Mouse (Mus musculus): ENCODE data around the gene Hormad2. TPM values are rescaled to one million over a fixed set of nuclear protein-coding genes. Genes with fewer than 3 reads are reported as not detected.
A peak's percentile ranks its signal among the peaks of the same experiment; 100 is the strongest.

The Hormad2 gene
- total and polyA plus RNA-seq, 3 experiments: 16.0 to 17.0 TPM; not detected in 1

DNA sequence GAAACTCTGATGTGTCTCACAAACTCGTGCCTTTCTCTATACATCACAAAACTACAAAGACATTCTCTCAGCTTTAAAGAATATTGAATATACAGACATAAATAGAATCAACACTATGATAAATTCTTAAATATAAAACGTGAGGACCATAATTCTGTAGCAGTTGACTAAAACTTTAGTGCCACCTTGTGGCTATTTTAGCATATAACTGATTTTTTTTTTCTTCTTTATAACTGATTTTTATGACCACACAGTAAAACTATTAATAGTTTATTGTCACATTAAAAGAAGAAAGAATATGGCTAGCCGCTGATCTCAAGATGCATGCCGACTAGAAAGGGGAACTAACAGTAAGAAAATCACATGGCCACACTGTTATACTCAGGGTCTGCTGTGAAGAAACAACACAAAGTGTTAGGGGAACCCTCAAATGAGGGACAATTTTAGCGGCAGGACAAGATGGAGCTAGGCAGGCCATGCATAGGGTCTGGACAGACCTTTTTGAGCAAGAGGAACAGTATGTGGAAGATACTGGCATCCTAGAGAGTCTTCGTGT lies 18.9 kb downstream of the Hormad2 start:
- Histone ChIP-seq H3K79me2 (ENCODE audit: control insufficient read depth, insufficient read depth, low read length, poor library complexity) (no peaks in the 10 kb centered on the region), H3K9ac (ENCODE audit: control insufficient read depth, low read depth, low read length, poor library complexity, severe bottlenecking) (no peak overlapping the region), H3K27ac (ENCODE audit: control insufficient read depth, low read depth, low read length) (no peak overlapping the region), H3K36me3 (ENCODE audit: control insufficient read depth in 1 of 2, insufficient read depth in 2 of 2, low read length in 2 of 2) (peaks cover 0 to 2% of the 10 kb centered on the region in 2 experiments; a peak in 1 of 4 replicates), H3K9me3 (replicated peaks; ENCODE audit: insufficient read depth, low read length) (no peaks in the 10 kb centered on the region), H3K4me3 (ENCODE audit: control insufficient read depth in 1 of 2, insufficient read depth in 1 of 2, low read depth in 2 of 2, low read length in 2 of 2) (no peak overlapping the region), H3K4me1 (ENCODE audit: control insufficient read depth in 1 of 2, insufficient read depth in 2 of 2, low read length in 2 of 2) (no peaks in the 10 kb centered on the region), H3K27me3 (ENCODE audit: control insufficient read depth in 1 of 2, insufficient read depth in 2 of 2, low read length in 2 of 2) (peaks cover 0 to 1% of the 10 kb centered on the region in 2 experiments; a peak in 2 of 4 replicates)
- DNase-seq (ENCODE audit: low read depth, low spot score): peak; percentile 68
- TF ChIP-seq EP300 (IDR thresholded peaks at IDR 0.05; ENCODE audit: low read depth in 1 of 2, low read length in 2 of 2): no peak
- TF ChIP-seq MAZ (IDR thresholded peaks at IDR 0.05; ENCODE audit: low read depth, low read length): no peak
- peak; percentile 62; the same call in 1 of the 2 replicates for TF ChIP-seq MYC (IDR thresholded peaks at IDR 0.05; ENCODE audit: low read depth, low read length)
- TF ChIP-seq ZNF384 (IDR thresholded peaks at IDR 0.05; ENCODE audit: low read depth, low read length): peak; percentile 95
- no peak for TF ChIP-seq ZKSCAN1 (IDR thresholded peaks at IDR 0.05; ENCODE audit: low read depth, low read length)
- no peak for TF ChIP-seq MEF2A (IDR thresholded peaks at IDR 0.05; ENCODE audit: extremely low read depth, insufficient replicate concordance, low read depth, low read length, poor library complexity, severe bottlenecking)
- peak; percentile 99 for TF ChIP-seq RAD21 (IDR thresholded peaks at IDR 0.05; ENCODE audit: low read depth, low read length)
- peak; percentile 69 for TF ChIP-seq SIN3A (IDR thresholded peaks at IDR 0.05; ENCODE audit: low read length)
- peak; percentile 97 for TF ChIP-seq SMC3 (IDR thresholded peaks at IDR 0.05; ENCODE audit: low read depth, low read length)
- peak; percentile 96 for TF ChIP-seq ZC3H11A (IDR thresholded peaks at IDR 0.05; ENCODE audit: low read depth, low read length)
- no peak for TF ChIP-seq POLR2AphosphoS2 (IDR thresholded peaks at IDR 0.05; ENCODE audit: low read length)
- no peak for TF ChIP-seq NRF1 (IDR thresholded peaks at IDR 0.05; ENCODE audit: insufficient read depth, low read depth, low read length, poor library complexity, severe bottlenecking)
- peak; percentile 82; the same call in 1 of the 2 replicates for TF ChIP-seq BHLHE40 (IDR thresholded peaks at IDR 0.05; ENCODE audit: borderline replicate concordance, low read depth, low read length)
- no peak for TF ChIP-seq MAX (IDR thresholded peaks at IDR 0.05; ENCODE audit: low read length)
- peak in 2 of 3 experiments; percentile 27 to 89; a peak in 4 of 6 replicates for TF ChIP-seq CTCF (IDR thresholded peaks at IDR 0.05 in 2 of 3, conservative IDR thresholded peaks at IDR 0.05 in 1 of 3; ENCODE audit: control insufficient read depth in 1 of 3, insufficient read depth in 1 of 3, low read depth in 2 of 3, low read length in 3 of 3, poor library complexity in 1 of 3, severe bottlenecking in 1 of 3)

GRCm38 (mm10) chr11:4417986-4418385 lies 22.9 kb downstream of the Hormad2 start:
- Histone ChIP-seq H3K36me3 (ENCODE audit: control insufficient read depth in 1 of 2, insufficient read depth in 2 of 2, low read length in 2 of 2) (no peaks in the 10 kb centered on the region; a peak in 1 of 4 replicates), H3K27ac (ENCODE audit: control insufficient read depth, low read depth, low read length) (no peak overlapping the region), H3K9me3 (replicated peaks; ENCODE audit: insufficient read depth, low read length) (no peaks in the 10 kb centered on the region), H3K4me3 (ENCODE audit: control insufficient read depth in 1 of 2, insufficient read depth in 1 of 2, low read depth in 2 of 2, low read length in 2 of 2) (no peak overlapping the region), H3K9ac (ENCODE audit: control insufficient read depth, low read depth, low read length, poor library complexity, severe bottlenecking) (no peak overlapping the region), H3K79me2 (ENCODE audit: control insufficient read depth, insufficient read depth, low read length, poor library complexity) (no peaks in the 10 kb centered on the region), H3K4me1 (ENCODE audit: control insufficient read depth in 1 of 2, insufficient read depth in 2 of 2, low read length in 2 of 2) (no peaks in the 10 kb centered on the region), H3K27me3 (ENCODE audit: control insufficient read depth in 1 of 2, insufficient read depth in 2 of 2, low read length in 2 of 2) (peaks cover 0 to 1% of the 10 kb centered on the region in 2 experiments; a peak in 2 of 4 replicates)
- no peak for DNase-seq (ENCODE audit: low read depth, low spot score)
- TF ChIP-seq MYC (IDR thresholded peaks at IDR 0.05; ENCODE audit: low read depth, low read length) (no peak), ETS1 (IDR thresholded peaks at IDR 0.05; ENCODE audit: low read depth, low read length) (no peak), KAT2A (conservative IDR thresholded peaks at IDR 0.05; ENCODE audit: low read depth, low read length) (no peak), E2F4 (IDR thresholded peaks at IDR 0.05; ENCODE audit: borderline replicate concordance, low read depth, low read length) (no peak), GABPA (IDR thresholded peaks at IDR 0.05; ENCODE audit: low read depth, low read length) (no peak), MXI1 (IDR thresholded peaks at IDR 0.05; ENCODE audit: low read depth, low read length) (no peak), BHLHE40 (IDR thresholded peaks at IDR 0.05; ENCODE audit: borderline replicate concordance, low read depth, low read length) (no peak), USF2 (IDR thresholded peaks at IDR 0.05; ENCODE audit: borderline replicate concordance in 1 of 2, insufficient read depth in 1 of 2, low read depth in 1 of 2, low read length in 2 of 2) (no peak), JUND (IDR thresholded peaks at IDR 0.05; ENCODE audit: low read depth, low read length) (no peak), NELFE (IDR thresholded peaks at IDR 0.05; ENCODE audit: low read depth, low read length) (no peak), CHD1 (IDR thresholded peaks at IDR 0.05; ENCODE audit: low read depth, low read length) (no peak), MAFK (IDR thresholded peaks at IDR 0.05; ENCODE audit: borderline replicate concordance, low read depth, low read length) (no peak), POLR2AphosphoS5 (IDR thresholded peaks at IDR 0.05; ENCODE audit: borderline replicate concordance, low read depth, low read length) (no peak)
